Mouse (Mus musculus) G1E (cell line): ENCODE measurements around the gene Obsl1.

ENCODE experiments used
- CTCF ChIP-seq: IDR thresholded peaks from 2 replicates; pipeline ENCODE4 v1.5.1; 2012; ENCODE audit warnings: low read depth, low read length, inconsistent platforms, mixed read lengths
- GATA1 ChIP-seq: IDR thresholded peaks from 2 replicates; pipeline ENCODE4 v1.6.1; 2012; ENCODE audit warnings: borderline replicate concordance, low read length, inconsistent platforms, mixed read lengths
- TAL1 ChIP-seq: conservative IDR thresholded peaks from 2 replicates; pipeline ENCODE4 v1.6.1; 2012; ENCODE audit warnings: low read depth, low read length, inconsistent platforms, mixed read lengths

DNA sequence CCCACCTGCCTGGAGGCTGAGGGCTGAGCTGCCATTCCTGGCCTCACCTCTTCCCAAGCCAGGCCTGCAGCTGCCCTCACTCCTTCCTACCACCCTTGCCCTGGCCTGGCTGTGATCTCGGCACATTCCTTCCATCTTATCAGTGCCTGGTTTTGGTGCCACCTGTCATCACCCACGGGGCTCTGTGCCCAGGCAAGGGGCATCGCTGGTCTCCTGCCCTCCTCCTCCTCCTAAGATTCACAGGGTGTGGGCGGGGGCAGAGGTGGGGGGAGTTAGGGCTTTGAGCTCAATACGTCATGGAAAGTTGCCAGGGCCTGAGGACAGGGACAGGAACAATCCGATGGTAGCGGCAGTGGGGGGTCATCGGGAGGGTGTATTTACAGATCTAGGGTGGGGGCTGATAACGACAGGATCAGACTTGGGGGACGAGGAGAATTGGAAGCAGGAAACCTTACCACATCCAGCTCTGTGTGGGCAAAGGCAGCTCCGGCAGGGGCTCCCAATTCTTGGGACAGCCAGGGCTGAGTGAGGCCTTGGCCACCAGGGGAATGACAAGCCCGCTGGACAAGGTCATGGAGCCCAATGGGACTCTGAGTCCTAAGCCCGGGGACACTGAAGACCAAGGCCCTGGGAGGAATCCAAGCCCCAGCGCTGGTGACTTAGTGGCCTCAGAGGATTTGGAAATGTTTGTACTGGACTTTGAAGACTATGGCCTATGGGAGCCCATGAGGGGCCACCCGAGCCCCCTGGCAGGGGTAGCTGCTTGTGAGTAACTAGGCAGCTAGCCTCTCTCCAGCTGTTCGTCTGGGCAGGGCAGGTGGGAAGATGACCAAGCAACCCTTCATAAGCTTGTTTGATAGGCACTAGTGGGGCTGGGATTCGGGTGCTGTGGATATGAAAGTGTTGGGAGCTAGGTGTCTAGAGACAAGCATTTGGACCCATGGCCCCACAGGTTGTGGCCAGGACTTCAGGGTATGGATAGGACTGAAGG, 43.3 kb upstream of the Obsl1 start:
- TF ChIP-seq CTCF (no peak), GATA1 (no peak), TAL1 (no peak)
